Comparison of ENCODE assay signal across 19 mouse cellular contexts in the genomic region with DNA sequence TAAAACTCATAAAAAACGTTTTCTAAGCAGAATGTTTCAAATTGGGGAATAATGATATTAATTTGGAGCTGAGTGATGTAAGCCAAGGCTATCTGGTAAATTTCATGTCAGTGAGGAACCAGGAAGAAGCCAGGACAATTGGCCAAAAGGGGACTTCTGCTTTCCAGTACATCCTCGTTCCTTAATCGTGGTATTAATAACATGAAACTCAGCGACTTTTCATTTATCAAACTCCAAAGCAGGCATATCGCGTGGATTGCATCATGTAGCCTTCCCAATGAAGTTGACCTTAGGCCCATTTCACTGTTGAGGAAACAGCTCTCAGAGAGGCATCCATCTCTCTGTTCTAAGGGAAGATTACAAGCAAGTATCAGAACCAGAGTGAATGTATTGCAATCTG.
DNase-seq lines count a peak whose midpoint lies in the region; ATAC-seq and TF ChIP-seq lines count a peak whose summit lies in the region.
"Had no signal": no experiment of that assay in that cellular context is flagged by ENCODE, and none has a peak within 500 bp of the region (broad histone marks: within the 10 kb centered on the region; RNA-seq: fewer than 3 reads in every experiment).

No protein-coding gene starts in this region.

- no peak overlapping the region for H3K9ac ChIP-seq in intestine, embryonic 14.5 days (ENCODE audit: low read length)
- no peak overlapping the region for H3K9ac ChIP-seq in intestine, postnatal 0 days (ENCODE audit: low read depth, low read length)
- H3K9ac ChIP-seq: embryonic facial prominence, embryonic 12.5 days; forebrain, embryonic 13.5 days; forebrain, embryonic 15.5 days; forebrain, postnatal 0 days had no signal

- H3K4me2 ChIP-seq in intestine, embryonic 14.5 days (ENCODE audit: low read length) = no peak overlapping the region
- no peak overlapping the region for H3K4me2 ChIP-seq in intestine, postnatal 0 days (replicated peaks; ENCODE audit: low read depth)
- H3K4me2 ChIP-seq: embryonic facial prominence, embryonic 12.5 days; forebrain, embryonic 13.5 days; forebrain, embryonic 15.5 days had no signal

- WGBS in intestine, embryonic 14.5 days = 59% methylated on average over 6 of the region's 6 CpGs
- WGBS in intestine, postnatal 0 days = 68% methylated on average over 6 of the region's 6 CpGs
- 89% methylated on average over 6 of the region's 6 CpGs for WGBS in hindbrain, embryonic 10.5 days
- WGBS in thymus, adult 2 months = 70% methylated on average over 6 of the region's 6 CpGs

- H3K9me3 ChIP-seq in intestine, embryonic 14.5 days (ENCODE audit: control insufficient read depth, low read length) = no peaks in the 10 kb centered on the region
- no peaks in the 10 kb centered on the region for H3K9me3 ChIP-seq in intestine, postnatal 0 days (ENCODE audit: control insufficient read depth)
- no peaks in the 10 kb centered on the region for H3K9me3 ChIP-seq in hindbrain, embryonic 10.5 days
- H3K9me3 ChIP-seq: embryonic facial prominence, embryonic 10.5 days; embryonic facial prominence, embryonic 12.5 days; forebrain, embryonic 13.5 days; forebrain, embryonic 15.5 days had no signal

- peaks cover 12% of the 10 kb centered on the region for H3K4me1 ChIP-seq in intestine, embryonic 14.5 days (replicated peaks; ENCODE audit: control insufficient read depth, insufficient read depth, low read length)
- peaks cover 7% of the 10 kb centered on the region for H3K4me1 ChIP-seq in intestine, postnatal 0 days (replicated peaks; ENCODE audit: control insufficient read depth, insufficient read depth, low read length)
- no peaks in the 10 kb centered on the region for H3K4me1 ChIP-seq in hindbrain, embryonic 10.5 days (replicated peaks)
- no peaks in the 10 kb centered on the region for H3K4me1 ChIP-seq in thymus, adult 2 months (replicated peaks; ENCODE audit: control insufficient read depth, insufficient read depth, low read length)
- H3K4me1 ChIP-seq: forebrain, embryonic 13.5 days; forebrain, embryonic 15.5 days had no signal

- no peaks in the 10 kb centered on the region for H3K27me3 ChIP-seq in intestine, embryonic 14.5 days (replicated peaks; ENCODE audit: control insufficient read depth, insufficient read depth, low read length)
- H3K27me3 ChIP-seq in intestine, postnatal 0 days (replicated peaks; ENCODE audit: control insufficient read depth, insufficient read depth, low read length) = no peaks in the 10 kb centered on the region
- H3K27me3 ChIP-seq in hindbrain, embryonic 10.5 days (ENCODE audit: insufficient read depth, poor library complexity, severe bottlenecking) = peaks cover 58% of the 10 kb centered on the region
- H3K27me3 ChIP-seq in thymus, adult 2 months (ENCODE audit: control insufficient read depth, insufficient read depth, low read length) = no peaks in the 10 kb centered on the region
- H3K27me3 ChIP-seq: embryonic facial prominence, embryonic 12.5 days had no signal

- H3K27ac ChIP-seq in intestine, embryonic 14.5 days (ENCODE audit: low read depth) = no peak overlapping the region
- no peak overlapping the region for H3K27ac ChIP-seq in intestine, postnatal 0 days (ENCODE audit: low read depth, low read length)
- H3K27ac ChIP-seq in hindbrain, embryonic 10.5 days = no peak overlapping the region
- no peak overlapping the region for H3K27ac ChIP-seq in thymus, adult 2 months (ENCODE audit: control insufficient read depth, insufficient read depth, low read length)
- H3K27ac ChIP-seq: embryonic facial prominence, embryonic 10.5 days; embryonic facial prominence, embryonic 12.5 days; forebrain, embryonic 13.5 days; forebrain, embryonic 15.5 days had no signal

- no peak for TF ChIP-seq CTCF in intestine, postnatal 0 days (IDR thresholded peaks at IDR 0.05; ENCODE audit: low read depth)
- no peak for TF ChIP-seq CTCF in thymus, adult 2 months (IDR thresholded peaks at IDR 0.05; ENCODE audit: borderline replicate concordance, control insufficient read depth, extremely low read depth, insufficient read depth, low read length, poor library complexity)

- H3K36me3 ChIP-seq in intestine, embryonic 14.5 days (ENCODE audit: control insufficient read depth, insufficient read depth, low read length) = no peaks in the 10 kb centered on the region
- H3K36me3 ChIP-seq in intestine, postnatal 0 days (ENCODE audit: control insufficient read depth, insufficient read depth) = no peaks in the 10 kb centered on the region
- H3K36me3 ChIP-seq in hindbrain, embryonic 10.5 days = no peaks in the 10 kb centered on the region
- no peaks in the 10 kb centered on the region for H3K36me3 ChIP-seq in thymus, adult 2 months (ENCODE audit: control insufficient read depth, insufficient read depth, low read length)
- H3K36me3 ChIP-seq: embryonic facial prominence, embryonic 10.5 days; embryonic facial prominence, embryonic 12.5 days; forebrain, embryonic 15.5 days had no signal

- ATAC-seq in intestine, embryonic 14.5 days (replicated peaks; ENCODE audit: low FRiP score, low TSS enrichment, low read depth) = no peak
- no peak for ATAC-seq in intestine, postnatal 0 days
- peak; percentile 67 for ATAC-seq in granulocyte monocyte progenitor cell, adult 5-6 weeks (replicated peaks; ENCODE audit: poor library complexity, severe bottlenecking)
- ATAC-seq: forebrain, embryonic 13.5 days; forebrain, embryonic 15.5 days; forebrain, postnatal 0 days had no signal

- no peak for TF ChIP-seq POLR2A in thymus, adult 2 months (IDR thresholded peaks at IDR 0.05; ENCODE audit: control insufficient read depth, extremely low read depth, insufficient read depth, low read length, poor library complexity)

- DNase-seq in intestine, embryonic 14.5 days (ENCODE audit: low spot score) = peak; percentile 47
- no peak for DNase-seq in hindbrain, embryonic 10.5 days (ENCODE audit: low spot score)
- no peak for DNase-seq in thymus, adult 2 months
- DNase-seq: adrenal gland, adult 2 months; adrenal gland, postnatal 10 days; adrenal gland, postnatal 25 days; cerebellum, adult 11 months; cerebellum, adult 18-20 months; cerebellum, adult 8-10 months; cerebellum, adult 9-11 months; cerebellum, postnatal 14 days; cerebellum, postnatal 36 days; forebrain, postnatal 0 days had no signal

- H3K4me3 ChIP-seq in intestine, embryonic 14.5 days (ENCODE audit: low read depth, low read length) = no peak overlapping the region
- no peak overlapping the region for H3K4me3 ChIP-seq in intestine, postnatal 0 days (ENCODE audit: low read depth, low read length)
- H3K4me3 ChIP-seq in hindbrain, embryonic 10.5 days = no peak overlapping the region
- no peak overlapping the region for H3K4me3 ChIP-seq in thymus, adult 2 months (ENCODE audit: control insufficient read depth, insufficient read depth, low read length)
- H3K4me3 ChIP-seq: embryonic facial prominence, embryonic 10.5 days; embryonic facial prominence, embryonic 12.5 days; forebrain, embryonic 13.5 days; forebrain, embryonic 15.5 days had no signal
